In the genomic region with DNA sequence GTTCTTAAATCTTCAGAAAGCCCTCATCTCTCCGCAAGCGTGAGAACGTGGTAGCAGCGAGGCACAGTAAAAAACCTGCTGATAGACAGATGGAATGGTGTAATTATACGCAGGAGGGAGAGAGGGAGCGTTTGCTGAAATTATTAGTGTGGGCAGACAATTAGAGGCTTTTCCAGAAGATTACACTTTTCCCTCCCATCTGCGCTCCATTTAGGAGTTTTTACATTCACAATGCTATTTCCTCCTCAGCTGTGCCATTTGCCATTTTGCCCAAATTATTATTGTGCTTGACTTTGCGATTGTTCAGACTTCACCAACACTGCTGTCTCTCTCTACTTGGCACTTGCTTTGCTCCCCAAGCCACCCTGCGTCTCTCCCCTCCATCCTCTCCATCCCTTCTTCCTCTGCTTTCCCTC, we compare ENCODE assay signal across 18 mouse cellular contexts.
DNase-seq lines count a peak whose midpoint lies in the region; ATAC-seq and TF ChIP-seq lines count a peak whose summit lies in the region.
"Had no signal": no experiment of that assay in that cellular context is flagged by ENCODE, and none has a peak within 500 bp of the region (broad histone marks: within the 10 kb centered on the region; RNA-seq: fewer than 3 reads in every experiment).

No protein-coding gene starts in this region.

- no peak overlapping the region for H3K4me3 ChIP-seq in forebrain, embryonic 14.5 days (ENCODE audit: low read depth, low read length)
- H3K4me3 ChIP-seq in forebrain, embryonic 12.5 days (replicated peaks): no peak overlapping the region
- H3K4me3 ChIP-seq in neural tube, embryonic 13.5 days: no peak overlapping the region
- no peak overlapping the region for H3K4me3 ChIP-seq in forebrain, embryonic 16.5 days (replicated peaks; ENCODE audit: low read length)
- no peak overlapping the region for H3K4me3 ChIP-seq in liver, postnatal 0 days (ENCODE audit: low read depth, low read length)
- H3K4me3 ChIP-seq: embryonic facial prominence, embryonic 13.5 days; limb, embryonic 10.5 days; liver, embryonic 12.5 days had no signal

- 58% methylated on average over 9 of the region's 9 CpGs for WGBS in forebrain, embryonic 14.5 days
- 76% methylated on average over 9 of the region's 9 CpGs for WGBS in forebrain, embryonic 12.5 days
- WGBS in neural tube, embryonic 13.5 days: 62% methylated on average over 9 of the region's 9 CpGs
- 36% methylated on average over 9 of the region's 9 CpGs for WGBS in forebrain, embryonic 16.5 days
- 78% methylated on average over 9 of the region's 9 CpGs for WGBS in liver, postnatal 0 days (ENCODE audit: insufficient replicate concordance)

- ATAC-seq in forebrain, embryonic 14.5 days: peak; percentile 73
- no peak for ATAC-seq in forebrain, embryonic 12.5 days (ENCODE audit: low FRiP score)
- ATAC-seq in neural tube, embryonic 13.5 days (ENCODE audit: low read depth): no peak
- peak; percentile 86 for ATAC-seq in forebrain, embryonic 16.5 days
- ATAC-seq in megakaryocyte, adult 5-6 weeks (ENCODE audit: poor library complexity, severe bottlenecking): no peak
- ATAC-seq in liver, postnatal 0 days: no peak
- ATAC-seq: activated CD4-positive, CD25-positive, alpha-beta regulatory T cell, adult 4 months; liver, embryonic 12.5 days; lung, postnatal 0 days had no signal

- H3K4me2 ChIP-seq in forebrain, embryonic 14.5 days (ENCODE audit: low read length): no peak overlapping the region
- no peak overlapping the region for H3K4me2 ChIP-seq in forebrain, embryonic 12.5 days
- no peak overlapping the region for H3K4me2 ChIP-seq in neural tube, embryonic 13.5 days
- H3K4me2 ChIP-seq in forebrain, embryonic 16.5 days (ENCODE audit: low read length): no peak overlapping the region
- no peak overlapping the region for H3K4me2 ChIP-seq in liver, postnatal 0 days (ENCODE audit: low read depth, low read length)
- H3K4me2 ChIP-seq: embryonic facial prominence, embryonic 13.5 days; liver, embryonic 12.5 days had no signal

- H3K9ac ChIP-seq in forebrain, embryonic 14.5 days (ENCODE audit: low read length): no peak overlapping the region
- H3K9ac ChIP-seq in forebrain, embryonic 12.5 days: no peak overlapping the region
- H3K9ac ChIP-seq in neural tube, embryonic 13.5 days: no peak overlapping the region
- no peak overlapping the region for H3K9ac ChIP-seq in forebrain, embryonic 16.5 days (replicated peaks; ENCODE audit: low read depth, low read length)
- H3K9ac ChIP-seq in liver, postnatal 0 days (replicated peaks): no peak overlapping the region
- H3K9ac ChIP-seq: embryonic facial prominence, embryonic 13.5 days; liver, embryonic 12.5 days had no signal

- H3K27ac ChIP-seq in forebrain, embryonic 14.5 days (ENCODE audit: low read depth, low read length): 0 out of 2 replicates have a peak overlapping the region, but pooled peaks have one; percentile 48
- H3K27ac ChIP-seq in forebrain, embryonic 12.5 days: no peak overlapping the region
- peak overlapping the region; percentile 29; the same call in 1 of the 2 replicates for H3K27ac ChIP-seq in neural tube, embryonic 13.5 days (replicated peaks)
- H3K27ac ChIP-seq in forebrain, embryonic 16.5 days (ENCODE audit: low read length): peak overlapping the region; percentile 58
- no peak overlapping the region for H3K27ac ChIP-seq in liver, postnatal 0 days (ENCODE audit: low read depth)
- H3K27ac ChIP-seq: embryonic facial prominence, embryonic 13.5 days; limb, embryonic 10.5 days; liver, embryonic 12.5 days had no signal

- peak; percentile 70 for DNase-seq in forebrain, embryonic 14.5 days (ENCODE audit: low spot score)
- no peak for DNase-seq in neural tube, embryonic 10.5 days (ENCODE audit: extremely low spot score, low spot score)
- peak; percentile 81 for DNase-seq in telencephalon, adult 2 months (ENCODE audit: low read depth, low spot score)
- no peak for DNase-seq in liver, postnatal 0 days
- DNase-seq: gastrocnemius, postnatal 14 days; heart, postnatal 14 days; kidney, adult 2 months; kidney, postnatal 36 days; right cerebral cortex, adult 18-20 months had no signal

- H3K4me1 ChIP-seq in forebrain, embryonic 14.5 days (ENCODE audit: control insufficient read depth, insufficient read depth, low read length): peaks cover 6% of the 10 kb centered on the region; the same call in 1 of the 2 replicates
- peaks cover 3% of the 10 kb centered on the region; the same call in 1 of the 2 replicates for H3K4me1 ChIP-seq in forebrain, embryonic 12.5 days
- peaks cover 30% of the 10 kb centered on the region for H3K4me1 ChIP-seq in neural tube, embryonic 13.5 days (replicated peaks)
- peaks cover 13% of the 10 kb centered on the region for H3K4me1 ChIP-seq in forebrain, embryonic 16.5 days (replicated peaks; ENCODE audit: control insufficient read depth, insufficient read depth, low read length)
- no peaks in the 10 kb centered on the region for H3K4me1 ChIP-seq in liver, postnatal 0 days (ENCODE audit: insufficient read depth)
- H3K4me1 ChIP-seq: embryonic facial prominence, embryonic 13.5 days; liver, embryonic 12.5 days had no signal

- H3K27me3 ChIP-seq in forebrain, embryonic 14.5 days (replicated peaks; ENCODE audit: control insufficient read depth, insufficient read depth, low read length): no peaks in the 10 kb centered on the region
- no peaks in the 10 kb centered on the region for H3K27me3 ChIP-seq in forebrain, embryonic 12.5 days
- H3K27me3 ChIP-seq in neural tube, embryonic 13.5 days: no peaks in the 10 kb centered on the region
- H3K27me3 ChIP-seq in forebrain, embryonic 16.5 days (replicated peaks; ENCODE audit: control insufficient read depth, insufficient read depth, low read length): no peaks in the 10 kb centered on the region
- H3K27me3 ChIP-seq in liver, postnatal 0 days (ENCODE audit: insufficient read depth, low read length): no peaks in the 10 kb centered on the region
- H3K27me3 ChIP-seq: embryonic facial prominence, embryonic 13.5 days; liver, embryonic 12.5 days had no signal

- TF ChIP-seq EP300 in liver, postnatal 0 days (IDR thresholded peaks at IDR 0.05; ENCODE audit: low read depth): no peak

- no peaks in the 10 kb centered on the region for H3K36me3 ChIP-seq in forebrain, embryonic 14.5 days (ENCODE audit: control insufficient read depth, insufficient read depth, low read length)
- no peaks in the 10 kb centered on the region for H3K36me3 ChIP-seq in forebrain, embryonic 12.5 days (replicated peaks)
- no peaks in the 10 kb centered on the region for H3K36me3 ChIP-seq in neural tube, embryonic 13.5 days
- H3K36me3 ChIP-seq in forebrain, embryonic 16.5 days (ENCODE audit: control insufficient read depth, insufficient read depth): no peaks in the 10 kb centered on the region
- no peaks in the 10 kb centered on the region for H3K36me3 ChIP-seq in liver, postnatal 0 days (replicated peaks; ENCODE audit: insufficient read depth, low read length)
- H3K36me3 ChIP-seq: embryonic facial prominence, embryonic 13.5 days; limb, embryonic 10.5 days; liver, embryonic 12.5 days had no signal

- no peaks in the 10 kb centered on the region for H3K9me3 ChIP-seq in forebrain, embryonic 14.5 days (replicated peaks; ENCODE audit: control insufficient read depth, low read length)
- peaks cover 11% of the 10 kb centered on the region; the same call in 1 of the 2 replicates for H3K9me3 ChIP-seq in forebrain, embryonic 12.5 days
- H3K9me3 ChIP-seq in neural tube, embryonic 13.5 days: peaks cover 14% of the 10 kb centered on the region; the same call in 1 of the 2 replicates
- 0 out of 2 replicates have a peak, but pooled peaks cover 5% of the 10 kb centered on the region for H3K9me3 ChIP-seq in forebrain, embryonic 16.5 days (ENCODE audit: control insufficient read depth, low read length)
- no peaks in the 10 kb centered on the region for H3K9me3 ChIP-seq in liver, postnatal 0 days (ENCODE audit: low read length)
- H3K9me3 ChIP-seq: embryonic facial prominence, embryonic 13.5 days; liver, embryonic 12.5 days had no signal

- TF ChIP-seq CTCF in liver, postnatal 0 days (IDR thresholded peaks at IDR 0.05; ENCODE audit: low read depth): no peak

Comparison
In these comparisons a context has a peak if more than half of its experiments do, and no peak if none do; other contexts are left out.
1. ATAC-seq: peak in forebrain, embryonic 14.5 days (single experiment) and forebrain, embryonic 16.5 days (single experiment); none in forebrain, embryonic 12.5 days (single experiment), neural tube, embryonic 13.5 days (single experiment), megakaryocyte, adult 5-6 weeks (single experiment) and liver, postnatal 0 days (single experiment).
2. H3K27ac ChIP-seq: peak in forebrain, embryonic 14.5 days (single experiment), neural tube, embryonic 13.5 days (single experiment) and forebrain, embryonic 16.5 days (single experiment); none in forebrain, embryonic 12.5 days (single experiment) and liver, postnatal 0 days (single experiment).
3. DNase-seq: peak in forebrain, embryonic 14.5 days (single experiment) and telencephalon, adult 2 months (single experiment); none in neural tube, embryonic 10.5 days (single experiment) and liver, postnatal 0 days (single experiment).